Mouse (Mus musculus) megakaryocyte, embryonic 14.5 days (primary cell): ENCODE measurements around the gene Trmt2b.

Source experiments
- FLI1 ChIP-seq: IDR thresholded peaks from 2 replicates; pipeline ENCODE4 v1.6.1; 2012; ENCODE audit warnings: low read length, inconsistent platforms, mixed read lengths
- GATA1 ChIP-seq: IDR thresholded peaks from 3 replicates; pipeline ENCODE4 v1.6.1; 2012; ENCODE audit warnings: mixed read lengths, low read length, inconsistent platforms, borderline replicate concordance

DNA sequence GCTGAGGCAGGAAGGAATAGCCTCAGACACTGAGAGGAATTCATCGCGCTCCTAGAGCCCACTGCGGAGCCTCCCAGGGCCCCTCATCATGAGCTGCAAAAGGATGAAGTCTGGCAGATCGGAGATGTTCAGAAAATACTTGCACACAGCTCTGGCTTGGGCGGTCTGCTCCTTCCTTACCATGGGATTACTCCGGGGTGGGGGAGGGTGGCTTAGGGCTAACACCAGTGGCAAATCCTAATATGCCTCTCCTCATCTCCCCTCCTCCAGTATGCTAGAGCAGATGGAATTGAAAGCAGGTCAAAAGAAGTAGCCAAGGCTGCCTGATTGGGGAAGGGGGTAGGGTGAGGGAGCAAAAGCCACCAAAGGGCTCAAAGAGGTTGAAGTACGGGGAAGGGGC lies 20.0 kb upstream of the Trmt2b start:
- TF ChIP-seq FLI1: no peak
- no peak for TF ChIP-seq GATA1
